14 mouse cellular contexts compared by ENCODE assay signal in the genomic region with DNA sequence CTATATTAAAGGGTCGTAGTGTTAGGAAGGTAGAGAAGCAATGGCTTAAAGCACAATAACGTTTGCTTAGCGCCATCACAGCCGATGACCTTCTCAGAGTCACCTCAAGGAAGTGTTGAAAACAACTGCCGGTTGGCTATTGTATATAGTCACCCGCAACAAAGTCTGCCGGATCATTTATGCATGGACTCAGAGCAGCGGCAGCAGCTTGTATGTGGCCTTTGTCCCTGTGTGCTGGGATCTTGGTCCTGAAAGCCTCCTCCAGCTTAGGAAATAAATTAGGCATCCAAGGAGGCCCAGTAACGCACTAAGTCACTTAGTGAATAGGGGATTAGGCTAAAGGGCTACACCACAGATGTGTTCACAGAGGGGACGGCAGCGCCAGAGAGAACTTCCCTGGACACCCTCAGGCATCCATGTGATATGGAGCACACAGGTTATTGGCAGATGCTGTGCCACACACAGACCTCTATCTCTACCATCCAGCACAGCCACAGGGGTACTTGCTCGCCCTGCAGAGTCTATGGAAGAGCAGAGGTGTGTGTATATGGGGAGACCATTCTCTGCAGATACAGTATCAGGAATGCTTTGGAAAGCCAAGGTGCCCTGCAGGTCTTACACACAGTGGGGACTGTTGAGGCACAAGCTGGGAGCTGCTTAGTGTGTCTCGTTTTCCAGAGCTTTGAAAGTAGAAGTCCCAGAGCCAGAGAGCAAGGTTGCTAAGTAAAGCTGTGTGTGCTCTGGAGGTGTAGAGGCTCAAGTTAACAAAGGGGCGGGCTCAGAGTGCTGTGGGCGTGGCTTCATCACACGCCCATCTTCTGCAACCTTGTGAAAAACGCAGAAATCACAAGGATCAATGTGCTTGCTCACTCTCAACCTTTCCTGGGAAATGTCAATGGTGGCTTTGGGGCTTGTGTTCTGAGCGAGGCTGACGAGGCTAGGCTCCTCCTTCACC. TPM values are rescaled to one million over a fixed set of nuclear protein-coding genes. Genes with fewer than 3 reads are reported as not detected.
DNase-seq lines count a peak whose midpoint lies in the region; ATAC-seq lines count a peak whose summit lies in the region.
"Had no signal": no experiment of that assay in that cellular context is flagged by ENCODE, and none has a peak within 500 bp of the region (broad histone marks: within the 10 kb centered on the region; RNA-seq: fewer than 3 reads in every experiment).

No protein-coding gene starts in this region.

- H3K36me3 ChIP-seq in hindbrain, embryonic 12.5 days = no peaks in the 10 kb centered on the region
- no peaks in the 10 kb centered on the region for H3K36me3 ChIP-seq in hindbrain, embryonic 16.5 days (ENCODE audit: control insufficient read depth, insufficient read depth, low read length)
- no peaks in the 10 kb centered on the region for H3K36me3 ChIP-seq in forebrain, embryonic 14.5 days (ENCODE audit: control insufficient read depth, insufficient read depth, low read length)

- H3K4me3 ChIP-seq in hindbrain, embryonic 12.5 days = no peak overlapping the region
- H3K4me3 ChIP-seq in hindbrain, embryonic 16.5 days (ENCODE audit: low read length) = no peak overlapping the region
- no peak overlapping the region for H3K4me3 ChIP-seq in forebrain, embryonic 14.5 days (ENCODE audit: low read depth, low read length)

- peaks cover 25% of the 10 kb centered on the region for H3K4me1 ChIP-seq in hindbrain, embryonic 12.5 days
- H3K4me1 ChIP-seq in hindbrain, embryonic 16.5 days (ENCODE audit: control insufficient read depth, insufficient read depth, low read depth, low read length) = peaks cover 2% of the 10 kb centered on the region; the same call in 1 of the 2 replicates
- peaks cover 8% of the 10 kb centered on the region; the same call in 1 of the 2 replicates for H3K4me1 ChIP-seq in forebrain, embryonic 14.5 days (ENCODE audit: control insufficient read depth, insufficient read depth, low read length)

- 0 out of 2 replicates have a peak, but pooled peaks have one; percentile 33 for ATAC-seq in hindbrain, embryonic 12.5 days (ENCODE audit: low FRiP score)
- ATAC-seq in hindbrain, embryonic 16.5 days = no peak
- ATAC-seq in forebrain, embryonic 14.5 days = peak; percentile 49; the same call in 1 of the 2 replicates
- ATAC-seq in megakaryocyte progenitor cell, adult 5-6 weeks (replicated peaks; ENCODE audit: poor library complexity) = peak; percentile 44; the same call in 1 of the 2 replicates

- 39% methylated on average over 19 of the region's 19 CpGs for WGBS in hindbrain, embryonic 12.5 days
- 40% methylated on average over 19 of the region's 19 CpGs for WGBS in hindbrain, embryonic 16.5 days
- WGBS in forebrain, embryonic 14.5 days = 5% methylated on average over 19 of the region's 19 CpGs

- H3K27ac ChIP-seq in hindbrain, embryonic 12.5 days = no peak overlapping the region
- H3K27ac ChIP-seq in hindbrain, embryonic 16.5 days (ENCODE audit: low read depth, low read length) = no peak overlapping the region
- no peak overlapping the region for H3K27ac ChIP-seq in forebrain, embryonic 14.5 days (ENCODE audit: low read depth, low read length)
- H3K27ac ChIP-seq: macrophage had no signal

- no peaks in the 10 kb centered on the region for H3K27me3 ChIP-seq in hindbrain, embryonic 12.5 days
- H3K27me3 ChIP-seq in hindbrain, embryonic 16.5 days (replicated peaks; ENCODE audit: control insufficient read depth, insufficient read depth, low read length) = no peaks in the 10 kb centered on the region
- no peaks in the 10 kb centered on the region for H3K27me3 ChIP-seq in forebrain, embryonic 14.5 days (replicated peaks; ENCODE audit: control insufficient read depth, insufficient read depth, low read length)

- H3K4me2 ChIP-seq in hindbrain, embryonic 12.5 days (replicated peaks) = no peak overlapping the region
- H3K4me2 ChIP-seq in hindbrain, embryonic 16.5 days (ENCODE audit: low read length) = no peak overlapping the region
- no peak overlapping the region for H3K4me2 ChIP-seq in forebrain, embryonic 14.5 days (ENCODE audit: low read length)

- no peaks in the 10 kb centered on the region for H3K9me3 ChIP-seq in hindbrain, embryonic 12.5 days (replicated peaks)
- no peaks in the 10 kb centered on the region for H3K9me3 ChIP-seq in hindbrain, embryonic 16.5 days (ENCODE audit: control insufficient read depth, low read length)
- H3K9me3 ChIP-seq in forebrain, embryonic 14.5 days (replicated peaks; ENCODE audit: control insufficient read depth, low read length) = no peaks in the 10 kb centered on the region

- DNase-seq in ZHBTc4 (ENCODE audit: low read depth, low spot score) (peak; percentile 29), adipocyte (ENCODE audit: low spot score) (no peak)
- DNase-seq in forebrain, embryonic 14.5 days (ENCODE audit: low spot score) = peak; percentile 23
- no peak for DNase-seq in layer of hippocampus, postnatal 10 days (ENCODE audit: low spot score in 2 of 2)
- DNase-seq in thymus, postnatal 0 days (ENCODE audit: low spot score) = no peak
- DNase-seq: adrenal gland, adult 8-10 months; cerebellum, postnatal 10 days; gastrocnemius, postnatal 14 days; kidney, postnatal 10 days; thymus, postnatal 36 days had no signal

- no peak overlapping the region for H3K9ac ChIP-seq in hindbrain, embryonic 12.5 days
- no peak overlapping the region for H3K9ac ChIP-seq in hindbrain, embryonic 16.5 days (ENCODE audit: low read depth, low read length)
- no peak overlapping the region for H3K9ac ChIP-seq in forebrain, embryonic 14.5 days (ENCODE audit: low read length)

RNA-seq across cellular contexts. Expression of gene Edar, which starts 34.7 kb away (rescaled TPM):
- polyA plus RNA-seq in hindbrain, embryonic 12.5 days (2016; fragmentation: Nextera tagmentation; extraction: Ambion mirVana) = 0.07 and 0.32 TPM in 2 replicates
- polyA plus RNA-seq in hindbrain, embryonic 16.5 days (2015; fragmentation: Nextera tagmentation; extraction: Ambion mirVana) = 0.15 and 0.56 TPM in 2 replicates
- 0.89 and 0.98 TPM in 2 replicates for polyA plus RNA-seq in forebrain, embryonic 14.5 days (2014; fragmentation: Nextera tagmentation; extraction: Ambion mirVana)
- not detected in 2 replicates for total RNA-seq in megakaryocyte progenitor cell, adult 5-6 weeks (2015)
- 0.07 TPM in 1 of 2 replicates, not detected in the other for total RNA-seq in megakaryocyte progenitor cell, adult 5-6 weeks (2017)
- total RNA-seq in layer of hippocampus, postnatal 10 days (2021) = under 1 TPM; 0.32 to 0.36 TPM
- 1.4 and 1.5 TPM in 2 replicates for polyA plus RNA-seq in thymus, postnatal 0 days (2015; fragmentation: Nextera tagmentation; extraction: Ambion mirVana)
- polyA plus RNA-seq: macrophage had no signal

Comparison
In these comparisons a context has a peak if more than half of its experiments do, and no peak if none do; other contexts are left out.
1. DNase-seq: peak in ZHBTc4 (single experiment) and forebrain, embryonic 14.5 days (single experiment); none in layer of hippocampus, postnatal 10 days (0 of 2), adipocyte (single experiment) and thymus, postnatal 0 days (single experiment).